Mouse (Mus musculus): ENCODE results near the gene Gngt2. TPM values are rescaled to one million over a fixed set of nuclear protein-coding genes. Genes with fewer than 3 reads are reported as not detected.

Gngt2 gene
- polyA plus RNA-seq, 1 experiment from 2014 or later, result 34.1 TPM

DNA sequence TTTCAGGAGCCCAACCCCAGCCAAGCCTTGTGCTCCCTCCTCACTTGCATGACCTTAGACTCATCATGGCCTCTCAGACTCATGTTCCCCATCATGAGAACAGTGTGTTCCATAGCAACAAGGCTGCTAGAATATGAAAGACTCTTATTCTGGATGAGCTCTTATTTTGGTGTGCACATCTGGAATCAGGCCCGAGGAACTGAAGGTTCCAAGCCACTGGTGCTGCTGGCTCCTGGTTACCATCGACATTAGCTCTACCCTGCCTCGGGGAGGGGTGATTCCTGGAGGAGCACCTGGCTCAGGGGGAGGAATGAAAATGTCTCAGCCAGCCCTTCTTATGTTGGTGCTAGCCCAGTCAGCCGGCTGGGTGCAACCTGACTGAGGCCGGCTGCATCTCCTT is 22.2 kb upstream of the Gngt2 start:
- H3K9me3 ChIP-seq (ENCODE audit: control insufficient read depth, low read length), result no peaks in the 10 kb centered on the region
- H3K4me1 ChIP-seq (ENCODE audit: control insufficient read depth in 2 of 2, insufficient read depth in 2 of 2, low read length in 2 of 2), result no peaks in the 10 kb centered on the region
- no peak overlapping the region for H3K9ac ChIP-seq (ENCODE audit: low read length)
- no peaks in the 10 kb centered on the region for H3K27me3 ChIP-seq (ENCODE audit: control insufficient read depth, insufficient read depth, low read length)
- no peak overlapping the region for H3K27ac ChIP-seq (replicated peaks in 1 of 2; ENCODE audit: control insufficient read depth in 1 of 2, insufficient read depth in 1 of 2, low read depth in 2 of 2, low read length in 2 of 2)
- 70% methylated on average over 5 of the region's 5 CpGs for WGBS
- no peaks in the 10 kb centered on the region for H3K36me3 ChIP-seq (ENCODE audit: control insufficient read depth, insufficient read depth, low read length)
- H3K4me2 ChIP-seq (ENCODE audit: low read length), result no peak overlapping the region
- H3K4me3 ChIP-seq (ENCODE audit: control insufficient read depth in 1 of 2, insufficient read depth in 1 of 2, low read depth in 1 of 2, low read length in 2 of 2), result no peak overlapping the region
- no peak for ATAC-seq (ENCODE audit: insufficient number of reproducible peaks, insufficient read depth, low FRiP score, low read depth)

DNA sequence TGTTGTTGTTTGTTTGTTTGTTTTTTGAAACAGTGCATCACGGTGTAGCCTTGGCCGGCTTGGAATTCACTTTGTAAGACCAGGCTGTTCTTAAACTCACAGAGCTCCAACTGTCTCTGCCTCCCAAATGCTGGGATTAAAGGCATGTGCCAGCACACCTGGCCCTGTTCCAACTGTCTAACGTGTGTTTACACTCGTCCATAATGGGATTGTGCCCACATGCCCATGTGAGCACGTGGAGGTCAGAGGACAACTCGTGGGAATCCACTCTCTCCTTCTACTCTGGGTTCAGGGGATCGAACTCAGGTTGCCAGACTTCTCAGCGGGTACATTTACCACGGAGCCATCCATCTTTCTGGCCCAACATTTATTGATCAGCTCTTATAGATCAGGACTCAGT is 21.6 kb upstream of the Gngt2 start:
- no peaks in the 10 kb centered on the region for H3K9me3 ChIP-seq (ENCODE audit: control insufficient read depth, low read length)
- H3K27ac ChIP-seq (replicated peaks in 1 of 2; ENCODE audit: control insufficient read depth in 1 of 2, insufficient read depth in 1 of 2, low read depth in 2 of 2, low read length in 2 of 2), result no peak overlapping the region
- no peaks in the 10 kb centered on the region for H3K4me1 ChIP-seq (ENCODE audit: control insufficient read depth in 2 of 2, insufficient read depth in 2 of 2, low read length in 2 of 2)
- no peak overlapping the region for H3K4me2 ChIP-seq (ENCODE audit: low read length)
- no peak for ATAC-seq (ENCODE audit: insufficient number of reproducible peaks, insufficient read depth, low FRiP score, low read depth)
- WGBS, result 72% methylated on average over 9 of the region's 9 CpGs
- no peak overlapping the region for H3K4me3 ChIP-seq (ENCODE audit: control insufficient read depth in 1 of 2, insufficient read depth in 1 of 2, low read depth in 1 of 2, low read length in 2 of 2)
- H3K9ac ChIP-seq (ENCODE audit: low read length), result no peak overlapping the region
- no peaks in the 10 kb centered on the region for H3K36me3 ChIP-seq (ENCODE audit: control insufficient read depth, insufficient read depth, low read length)
- no peaks in the 10 kb centered on the region for H3K27me3 ChIP-seq (ENCODE audit: control insufficient read depth, insufficient read depth, low read length)

DNA sequence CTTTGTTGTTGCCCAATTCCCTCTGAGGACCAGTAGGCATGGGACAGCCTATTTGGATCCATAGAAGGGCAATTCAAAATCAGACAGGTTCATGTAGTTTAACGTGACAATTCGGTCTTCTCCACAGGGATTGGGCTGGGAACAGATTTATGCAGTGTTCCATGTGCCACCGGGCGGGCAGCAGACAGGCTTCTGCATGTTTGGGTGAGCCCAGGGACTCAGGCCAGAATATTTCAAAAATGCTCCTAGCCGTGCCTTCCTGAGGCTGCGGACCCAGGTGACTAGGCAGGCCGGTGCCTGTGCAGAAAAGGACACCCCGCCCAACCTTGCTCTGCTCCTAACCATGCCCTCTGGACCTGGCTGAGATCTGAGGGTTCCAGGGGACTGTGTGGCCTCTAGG is 17.9 kb upstream of the Gngt2 start:
- Histone ChIP-seq H3K9ac (ENCODE audit: low read length) (no peak overlapping the region), H3K9me3 (ENCODE audit: control insufficient read depth, low read length) (no peaks in the 10 kb centered on the region), H3K4me1 (ENCODE audit: control insufficient read depth in 2 of 2, insufficient read depth in 2 of 2, low read length in 2 of 2) (peaks cover 0 to 2% of the 10 kb centered on the region in 2 experiments; a peak in 1 of 4 replicates), H3K36me3 (ENCODE audit: control insufficient read depth, insufficient read depth, low read length) (no peaks in the 10 kb centered on the region), H3K4me2 (ENCODE audit: low read length) (no peak overlapping the region), H3K27ac (replicated peaks in 1 of 2; ENCODE audit: control insufficient read depth in 1 of 2, insufficient read depth in 1 of 2, low read depth in 2 of 2, low read length in 2 of 2) (no peak overlapping the region), H3K4me3 (ENCODE audit: control insufficient read depth in 1 of 2, insufficient read depth in 1 of 2, low read depth in 1 of 2, low read length in 2 of 2) (no peak overlapping the region), H3K27me3 (ENCODE audit: control insufficient read depth, insufficient read depth, low read length) (no peaks in the 10 kb centered on the region)
- WGBS, result 86% methylated on average over 8 of the region's 8 CpGs
- ATAC-seq (ENCODE audit: insufficient number of reproducible peaks, insufficient read depth, low FRiP score, low read depth), result no peak

DNA sequence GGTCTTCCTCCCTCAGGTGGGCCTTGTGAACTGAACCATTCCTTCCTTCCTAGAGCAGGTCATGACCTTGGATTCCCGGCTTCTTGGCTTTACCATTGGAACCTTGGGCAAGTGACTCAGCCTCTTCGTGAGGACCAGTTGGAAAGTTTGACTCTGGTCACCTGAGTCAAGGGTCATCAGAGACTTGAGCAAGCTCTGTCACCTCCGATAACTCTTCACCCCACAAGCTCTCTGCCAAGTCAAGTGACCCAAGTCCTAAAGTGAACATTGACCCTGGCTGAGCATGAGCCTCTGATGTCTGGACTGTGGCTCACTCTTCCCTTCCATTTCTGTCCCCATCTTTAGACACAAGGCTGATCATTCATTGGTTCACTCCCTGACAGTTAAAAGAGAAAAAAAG is 15.5 kb upstream of the Gngt2 start:
- H3K36me3 ChIP-seq (ENCODE audit: control insufficient read depth, insufficient read depth, low read length), result no peaks in the 10 kb centered on the region
- no peak overlapping the region for H3K27ac ChIP-seq (replicated peaks in 1 of 2; ENCODE audit: control insufficient read depth in 1 of 2, insufficient read depth in 1 of 2, low read depth in 2 of 2, low read length in 2 of 2)
- H3K4me1 ChIP-seq (ENCODE audit: control insufficient read depth in 2 of 2, insufficient read depth in 2 of 2, low read length in 2 of 2), result peaks cover 2 to 9% of the 10 kb centered on the region in 2 experiments; a peak in 3 of 4 replicates
- no peak for ATAC-seq (ENCODE audit: insufficient number of reproducible peaks, insufficient read depth, low FRiP score, low read depth)
- no peak overlapping the region for H3K9ac ChIP-seq (ENCODE audit: low read length)
- no peak overlapping the region for H3K4me3 ChIP-seq (ENCODE audit: control insufficient read depth in 1 of 2, insufficient read depth in 1 of 2, low read depth in 1 of 2, low read length in 2 of 2)
- no peaks in the 10 kb centered on the region for H3K27me3 ChIP-seq (ENCODE audit: control insufficient read depth, insufficient read depth, low read length)
- no peak overlapping the region for H3K4me2 ChIP-seq (ENCODE audit: low read length)
- H3K9me3 ChIP-seq (ENCODE audit: control insufficient read depth, low read length), result no peaks in the 10 kb centered on the region
- WGBS, result 84% methylated on average over 3 of the region's 3 CpGs

DNA sequence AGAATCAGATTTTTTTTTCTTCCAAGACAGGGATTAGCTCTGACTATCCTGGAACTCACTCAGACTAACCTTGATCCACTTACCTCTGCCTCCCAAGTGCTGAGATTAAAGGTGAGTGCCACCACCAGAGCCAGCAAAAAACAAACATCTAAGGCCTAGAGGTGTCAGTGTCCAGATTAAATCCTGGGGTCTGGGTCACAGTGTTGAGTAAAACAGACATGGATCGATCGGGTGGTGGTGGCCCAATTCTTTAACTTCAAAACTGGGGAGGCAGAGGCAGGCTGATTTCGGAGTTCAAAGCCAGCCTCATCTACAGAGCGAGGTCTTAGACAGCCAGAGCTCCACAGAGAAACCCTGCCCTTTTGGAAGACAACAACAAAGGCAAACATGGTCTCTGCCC is 14.6 kb upstream of the Gngt2 start:
- peaks cover 2 to 14% of the 10 kb centered on the region in 2 experiments; a peak in 3 of 4 replicates for H3K4me1 ChIP-seq (ENCODE audit: control insufficient read depth in 2 of 2, insufficient read depth in 2 of 2, low read length in 2 of 2)
- H3K27ac ChIP-seq (replicated peaks in 1 of 2; ENCODE audit: control insufficient read depth in 1 of 2, insufficient read depth in 1 of 2, low read depth in 2 of 2, low read length in 2 of 2), result no peak overlapping the region
- WGBS, result 93% methylated on average over 4 of the region's 4 CpGs

DNA sequence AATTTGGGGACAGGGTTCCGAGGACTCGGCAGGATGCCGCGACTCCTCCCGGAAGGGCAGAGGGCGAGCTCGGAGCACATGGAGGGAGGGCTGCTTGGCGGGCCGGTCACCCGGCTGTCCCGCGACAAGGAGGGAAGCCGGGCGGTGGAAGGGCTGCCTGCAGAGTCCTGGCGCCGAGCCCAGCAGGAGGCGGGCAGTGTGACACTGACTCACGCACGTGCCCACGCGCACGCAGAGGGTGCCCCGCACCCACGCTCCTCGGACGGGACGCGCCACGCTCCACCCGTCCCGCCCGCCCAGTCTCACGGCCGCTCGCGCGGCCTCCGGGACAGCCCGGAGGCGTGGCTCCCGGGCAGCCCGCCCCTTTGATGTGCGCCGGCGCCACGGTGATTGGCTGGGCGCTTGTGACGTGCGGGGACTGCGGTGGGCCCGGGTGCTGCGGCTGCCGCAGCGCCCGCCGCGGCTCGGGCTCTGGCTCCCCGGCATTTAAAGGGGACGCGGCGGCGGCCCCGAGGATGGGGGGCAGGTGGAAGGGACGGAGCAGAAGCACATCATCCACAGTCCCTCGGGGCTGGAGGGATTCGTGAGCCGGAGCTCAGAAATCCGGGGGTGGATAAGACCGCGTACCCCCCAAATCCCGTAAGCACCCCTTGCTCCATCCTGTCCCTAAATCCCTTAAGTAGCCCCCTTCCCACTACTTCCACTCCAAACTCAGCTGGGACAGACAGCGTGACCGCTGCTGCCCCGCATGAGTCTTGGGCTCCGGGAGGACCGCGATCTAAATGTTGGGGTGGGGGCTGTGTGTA is 12.7 kb upstream of the Gngt2 start, which contains the start of gene Phospho1:
TSS of gene Phospho1 (plus strand) at position 429 of the 806 bp plus-strand sequence.
- peak within 1 kb of the TSS in 1 of 2 experiments; percentile 70; a peak in 3 of 4 replicates for H3K27ac ChIP-seq (replicated peaks in 1 of 2; ENCODE audit: control insufficient read depth in 1 of 2, insufficient read depth in 1 of 2, low read depth in 2 of 2, low read length in 2 of 2)
- no peaks in the 10 kb centered on the region for H3K36me3 ChIP-seq (ENCODE audit: control insufficient read depth, insufficient read depth, low read length)
- ATAC-seq (ENCODE audit: insufficient number of reproducible peaks, insufficient read depth, low FRiP score, low read depth), result peak; percentile 95
- under 1% methylated on average over 67 of the region's 78 CpGs for WGBS
- peaks cover 2 to 14% of the 10 kb centered on the region in 2 experiments; a peak in 3 of 4 replicates for H3K4me1 ChIP-seq (ENCODE audit: control insufficient read depth in 2 of 2, insufficient read depth in 2 of 2, low read length in 2 of 2)
- peak within 1 kb of the TSS; percentile 99 for H3K4me2 ChIP-seq (ENCODE audit: low read length)
- H3K27me3 ChIP-seq (ENCODE audit: control insufficient read depth, insufficient read depth, low read length), result peaks cover 15% of the 10 kb centered on the region
- H3K9ac ChIP-seq (ENCODE audit: low read length), result peak within 1 kb of the TSS; percentile 77
- H3K4me3 ChIP-seq (ENCODE audit: control insufficient read depth in 1 of 2, insufficient read depth in 1 of 2, low read depth in 1 of 2, low read length in 2 of 2), result peak within 1 kb of the TSS; percentile 58 to 63
- no peaks in the 10 kb centered on the region for H3K9me3 ChIP-seq (ENCODE audit: control insufficient read depth, low read length)

More for the DNA sequence above, 14.6 kb upstream of the Gngt2 start:
- no peak overlapping the region for H3K9ac ChIP-seq (ENCODE audit: low read length)
- H3K36me3 ChIP-seq (ENCODE audit: control insufficient read depth, insufficient read depth, low read length), result no peaks in the 10 kb centered on the region
- no peaks in the 10 kb centered on the region for H3K27me3 ChIP-seq (ENCODE audit: control insufficient read depth, insufficient read depth, low read length)
- no peak for ATAC-seq (ENCODE audit: insufficient number of reproducible peaks, insufficient read depth, low FRiP score, low read depth)
- H3K9me3 ChIP-seq (ENCODE audit: control insufficient read depth, low read length), result no peaks in the 10 kb centered on the region
- no peak overlapping the region for H3K4me2 ChIP-seq (ENCODE audit: low read length)
- H3K4me3 ChIP-seq (ENCODE audit: control insufficient read depth in 1 of 2, insufficient read depth in 1 of 2, low read depth in 1 of 2, low read length in 2 of 2), result no peak overlapping the region

DNA sequence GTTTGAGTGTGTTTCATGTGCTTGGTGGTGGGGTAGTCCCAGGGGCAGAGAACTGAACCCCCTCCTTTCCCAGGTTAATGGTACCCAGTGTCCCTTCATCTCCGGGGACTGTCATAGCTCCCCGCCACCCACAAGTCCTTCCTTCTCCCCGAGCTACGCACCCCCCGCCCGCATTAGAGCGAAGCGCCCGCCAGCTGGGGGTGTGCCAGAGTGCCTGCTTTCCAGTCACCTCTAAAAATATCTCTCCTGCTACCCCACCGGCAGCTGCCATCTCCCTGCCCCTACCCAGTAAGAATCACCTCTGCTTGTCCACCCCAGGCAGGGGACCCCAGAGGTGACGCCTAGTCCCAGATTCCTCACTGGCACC is 12.2 kb upstream of the Gngt2 start:
- Histone ChIP-seq H3K27ac (replicated peaks in 1 of 2; ENCODE audit: control insufficient read depth in 1 of 2, insufficient read depth in 1 of 2, low read depth in 2 of 2, low read length in 2 of 2) (peak overlapping the region in 1 of 2 experiments; percentile 70; a peak in 3 of 4 replicates), H3K9me3 (ENCODE audit: control insufficient read depth, low read length) (no peaks in the 10 kb centered on the region), H3K4me3 (ENCODE audit: control insufficient read depth in 1 of 2, insufficient read depth in 1 of 2, low read depth in 1 of 2, low read length in 2 of 2) (peak overlapping the region; percentile 58 to 63), H3K27me3 (ENCODE audit: control insufficient read depth, insufficient read depth, low read length) (peaks cover 20% of the 10 kb centered on the region), H3K4me1 (ENCODE audit: control insufficient read depth in 2 of 2, insufficient read depth in 2 of 2, low read length in 2 of 2) (peaks cover 2 to 15% of the 10 kb centered on the region in 2 experiments; a peak in 3 of 4 replicates), H3K9ac (ENCODE audit: low read length) (peak overlapping the region; percentile 77), H3K36me3 (ENCODE audit: control insufficient read depth, insufficient read depth, low read length) (no peaks in the 10 kb centered on the region), H3K4me2 (ENCODE audit: low read length) (peak overlapping the region; percentile 99)
- WGBS, result 2% methylated on average over 11 of the region's 11 CpGs
- peak; percentile 22 for ATAC-seq (ENCODE audit: insufficient number of reproducible peaks, insufficient read depth, low FRiP score, low read depth)

Data from heart, embryonic 14.5 days (tissue).